Mouse (Mus musculus): ENCODE data around the gene Slc28a3. TPM values are rescaled to one million over a fixed set of nuclear protein-coding genes. Genes with fewer than 3 reads are reported as not detected.

Slc28a3 gene
- polyA plus RNA-seq, 1 experiment from 2014 or later: not detected

DNA sequence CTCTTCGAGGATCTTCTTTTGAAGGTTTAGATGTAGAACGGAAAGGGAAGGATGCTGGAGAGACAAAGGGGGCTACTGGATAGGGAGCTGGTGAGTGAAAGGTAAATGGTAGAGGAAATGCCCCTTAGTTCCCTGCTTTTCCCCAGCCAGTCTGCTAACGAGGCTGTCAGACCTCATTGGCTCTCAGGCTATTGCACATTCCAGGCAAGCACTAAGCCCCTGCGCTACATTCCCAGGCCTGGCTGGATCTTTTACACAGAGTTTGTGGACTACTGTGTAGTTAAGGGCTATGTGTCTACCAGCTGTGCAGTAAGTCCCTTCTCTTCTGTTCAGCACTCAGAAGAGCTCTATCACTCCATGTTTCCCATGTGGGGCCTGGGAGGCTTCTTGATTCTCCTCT is 72.3 kb downstream of the Slc28a3 start:
- H3K27me3 ChIP-seq (ENCODE audit: control insufficient read depth, insufficient read depth, low read length): no peaks in the 10 kb centered on the region
- no peak overlapping the region for H3K27ac ChIP-seq (ENCODE audit: low read depth, low read length)
- no peak overlapping the region for H3K9ac ChIP-seq (ENCODE audit: low read length)
- no peak overlapping the region for H3K4me2 ChIP-seq (ENCODE audit: low read depth, low read length, severe bottlenecking)
- no peaks in the 10 kb centered on the region for H3K4me1 ChIP-seq (replicated peaks; ENCODE audit: control insufficient read depth, insufficient read depth, low read length)
- H3K4me3 ChIP-seq (ENCODE audit: low read depth, low read length): no peak overlapping the region
- no peaks in the 10 kb centered on the region for H3K36me3 ChIP-seq (ENCODE audit: control insufficient read depth, insufficient read depth, low read length)
- no peaks in the 10 kb centered on the region for H3K9me3 ChIP-seq (ENCODE audit: control insufficient read depth, low read length)
- DNase-seq (ENCODE audit: low spot score) (no peak), ATAC-seq (replicated peaks; ENCODE audit: low FRiP score) (no peak)
- WGBS: 47% methylated on average over 4 of the region's 4 CpGs

DNA sequence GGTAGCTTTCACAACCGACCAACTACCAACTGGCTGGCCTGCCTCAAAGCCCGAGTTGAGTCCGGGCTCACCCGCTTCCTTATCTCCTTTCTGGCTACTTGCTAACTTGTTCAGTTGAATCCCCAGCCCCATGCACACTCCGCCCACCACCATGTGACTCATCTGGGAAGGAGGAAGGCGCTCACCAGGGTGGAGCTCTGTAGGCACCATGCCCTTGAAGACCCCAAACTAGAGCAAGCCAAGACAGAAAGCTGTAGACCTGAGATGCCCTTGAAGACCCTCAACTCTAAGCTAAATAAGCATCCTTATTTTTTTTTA is 72.8 kb downstream of the Slc28a3 start:
- Histone ChIP-seq H3K9me3 (ENCODE audit: control insufficient read depth, low read length) (no peaks in the 10 kb centered on the region), H3K4me1 (replicated peaks; ENCODE audit: control insufficient read depth, insufficient read depth, low read length) (no peaks in the 10 kb centered on the region), H3K36me3 (ENCODE audit: control insufficient read depth, insufficient read depth, low read length) (no peaks in the 10 kb centered on the region), H3K4me2 (ENCODE audit: low read depth, low read length, severe bottlenecking) (no peak overlapping the region), H3K4me3 (ENCODE audit: low read depth, low read length) (no peak overlapping the region), H3K27ac (ENCODE audit: low read depth, low read length) (no peak overlapping the region), H3K9ac (ENCODE audit: low read length) (no peak overlapping the region), H3K27me3 (ENCODE audit: control insufficient read depth, insufficient read depth, low read length) (no peaks in the 10 kb centered on the region)
- no peak for DNase-seq (ENCODE audit: low spot score)
- 79% methylated on average over 6 of the region's 6 CpGs for WGBS
- ATAC-seq (replicated peaks; ENCODE audit: low FRiP score): no peak

DNA sequence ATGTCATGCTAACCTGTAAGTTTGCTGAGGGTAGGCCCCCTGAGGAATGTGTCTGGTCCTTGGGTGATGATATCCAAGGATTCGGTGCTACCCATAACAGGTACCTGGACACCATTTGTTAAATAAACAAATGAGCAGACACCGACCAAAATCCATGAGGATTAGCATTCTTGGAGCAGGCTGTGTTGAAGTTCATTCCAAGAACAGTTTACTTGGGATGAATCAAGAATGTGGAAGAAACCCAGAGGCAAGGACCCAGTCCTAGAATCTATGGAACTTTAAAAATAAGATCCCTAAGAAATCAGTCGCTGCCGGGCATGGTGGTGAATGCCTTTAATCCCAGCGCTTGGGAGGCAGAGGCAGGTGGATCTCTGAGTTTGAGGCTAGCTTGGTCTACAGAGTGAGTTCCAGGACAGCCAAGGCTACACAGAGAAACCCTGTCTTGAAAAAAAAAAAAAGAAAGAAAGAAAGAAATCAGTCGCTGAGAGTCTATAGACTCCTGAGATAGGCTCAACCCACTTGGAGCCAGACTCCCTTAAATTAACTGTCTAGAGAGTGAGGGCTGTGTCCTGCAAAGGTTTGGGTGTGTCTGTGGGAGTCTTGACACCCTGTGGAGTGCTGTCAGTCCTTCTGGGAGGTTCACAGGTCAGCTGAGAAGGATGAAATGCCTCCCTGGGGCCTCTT is 73.3 kb downstream of the Slc28a3 start:
- H3K9ac ChIP-seq (ENCODE audit: low read length): no peak overlapping the region
- DNase-seq (ENCODE audit: low spot score) (no peak), ATAC-seq (replicated peaks; ENCODE audit: low FRiP score) (no peak)
- H3K9me3 ChIP-seq (ENCODE audit: control insufficient read depth, low read length): no peaks in the 10 kb centered on the region
- H3K4me3 ChIP-seq (ENCODE audit: low read depth, low read length): no peak overlapping the region
- H3K36me3 ChIP-seq (ENCODE audit: control insufficient read depth, insufficient read depth, low read length): no peaks in the 10 kb centered on the region
- H3K4me2 ChIP-seq (ENCODE audit: low read depth, low read length, severe bottlenecking): no peak overlapping the region
- WGBS: 93% methylated on average over 6 of the region's 6 CpGs
- H3K4me1 ChIP-seq (replicated peaks; ENCODE audit: control insufficient read depth, insufficient read depth, low read length): no peaks in the 10 kb centered on the region
- H3K27me3 ChIP-seq (ENCODE audit: control insufficient read depth, insufficient read depth, low read length): no peaks in the 10 kb centered on the region
- H3K27ac ChIP-seq (ENCODE audit: low read depth, low read length): no peak overlapping the region

DNA sequence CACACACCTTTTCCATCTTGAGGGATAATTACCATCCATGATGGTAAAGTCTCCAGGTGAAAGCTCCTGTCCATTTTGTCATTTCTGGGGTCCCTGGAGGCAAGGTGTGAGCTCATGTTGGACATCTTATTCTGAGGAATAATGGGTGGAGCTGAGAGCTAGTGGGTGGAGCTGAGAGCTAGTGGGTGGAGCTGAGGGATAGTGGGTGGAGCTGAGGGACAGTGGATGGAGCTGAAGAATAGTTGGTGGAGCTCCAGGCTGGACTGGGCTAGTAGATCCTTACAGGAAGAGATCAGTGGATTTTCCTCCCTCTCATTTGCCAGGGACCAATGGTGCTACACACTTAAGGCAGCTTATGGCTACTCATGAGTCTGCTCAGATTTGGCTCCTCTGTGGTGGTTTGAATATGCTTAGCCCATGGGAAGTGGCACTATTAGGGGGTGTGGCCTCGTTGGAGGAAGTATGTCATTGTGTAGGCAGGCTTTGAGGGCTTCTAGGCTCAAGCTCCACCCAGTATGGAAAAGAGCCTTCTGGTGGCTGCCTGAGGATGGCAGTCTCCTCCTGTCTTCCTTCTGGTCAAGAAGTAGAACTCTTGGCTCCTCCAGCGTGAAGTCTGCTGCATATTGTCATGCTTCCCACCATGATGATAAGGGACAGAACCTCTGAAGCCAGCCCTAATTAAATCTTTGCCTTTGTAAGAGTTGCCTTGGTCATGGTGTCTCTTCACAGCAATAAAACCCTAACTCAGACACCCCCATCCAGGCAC is 74.0 kb downstream of the Slc28a3 start:
- H3K27ac ChIP-seq (ENCODE audit: low read depth, low read length): no peak overlapping the region
- DNase-seq (ENCODE audit: low spot score) (no peak), ATAC-seq (replicated peaks; ENCODE audit: low FRiP score) (no peak)
- no peak overlapping the region for H3K4me2 ChIP-seq (ENCODE audit: low read depth, low read length, severe bottlenecking)
- no peaks in the 10 kb centered on the region for H3K4me1 ChIP-seq (replicated peaks; ENCODE audit: control insufficient read depth, insufficient read depth, low read length)
- H3K9ac ChIP-seq (ENCODE audit: low read length): no peak overlapping the region
- no peak overlapping the region for H3K4me3 ChIP-seq (ENCODE audit: low read depth, low read length)
- no peaks in the 10 kb centered on the region for H3K9me3 ChIP-seq (ENCODE audit: control insufficient read depth, low read length)
- no peaks in the 10 kb centered on the region for H3K36me3 ChIP-seq (ENCODE audit: control insufficient read depth, insufficient read depth, low read length)
- no peaks in the 10 kb centered on the region for H3K27me3 ChIP-seq (ENCODE audit: control insufficient read depth, insufficient read depth, low read length)
- WGBS: 81% methylated on average over 2 of the region's 2 CpGs

DNA sequence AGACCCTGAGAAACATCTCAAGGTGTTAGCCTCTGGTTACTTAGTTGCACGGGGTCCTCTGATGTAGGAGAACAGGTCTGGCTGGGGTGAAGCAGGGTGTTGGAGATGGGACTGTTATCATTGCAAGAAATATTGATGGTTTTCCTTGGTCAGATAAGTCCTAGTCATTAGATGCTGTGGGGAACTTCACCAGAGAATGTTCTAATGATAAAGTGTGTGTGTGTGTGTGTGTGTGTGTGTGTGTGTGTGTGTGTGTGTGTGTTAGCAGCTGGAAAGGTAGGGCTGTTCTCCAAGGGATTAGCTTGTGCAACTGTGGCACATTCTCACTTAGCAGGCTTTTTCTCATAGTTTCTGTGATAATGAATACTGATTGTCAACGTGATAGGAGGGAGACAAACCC is 75.4 kb downstream of the Slc28a3 start:
- no peak overlapping the region for H3K9ac ChIP-seq (ENCODE audit: low read length)
- DNase-seq (ENCODE audit: low spot score) (no peak), ATAC-seq (replicated peaks; ENCODE audit: low FRiP score) (no peak)
- H3K4me1 ChIP-seq (replicated peaks; ENCODE audit: control insufficient read depth, insufficient read depth, low read length): no peaks in the 10 kb centered on the region
- no peaks in the 10 kb centered on the region for H3K36me3 ChIP-seq (ENCODE audit: control insufficient read depth, insufficient read depth, low read length)
- H3K9me3 ChIP-seq (ENCODE audit: control insufficient read depth, low read length): no peaks in the 10 kb centered on the region
- WGBS: 79% methylated on average over 2 of the region's 2 CpGs
- H3K4me3 ChIP-seq (ENCODE audit: low read depth, low read length): no peak overlapping the region
- H3K27ac ChIP-seq (ENCODE audit: low read depth, low read length): no peak overlapping the region
- no peak overlapping the region for H3K4me2 ChIP-seq (ENCODE audit: low read depth, low read length, severe bottlenecking)
- no peaks in the 10 kb centered on the region for H3K27me3 ChIP-seq (ENCODE audit: control insufficient read depth, insufficient read depth, low read length)

DNA sequence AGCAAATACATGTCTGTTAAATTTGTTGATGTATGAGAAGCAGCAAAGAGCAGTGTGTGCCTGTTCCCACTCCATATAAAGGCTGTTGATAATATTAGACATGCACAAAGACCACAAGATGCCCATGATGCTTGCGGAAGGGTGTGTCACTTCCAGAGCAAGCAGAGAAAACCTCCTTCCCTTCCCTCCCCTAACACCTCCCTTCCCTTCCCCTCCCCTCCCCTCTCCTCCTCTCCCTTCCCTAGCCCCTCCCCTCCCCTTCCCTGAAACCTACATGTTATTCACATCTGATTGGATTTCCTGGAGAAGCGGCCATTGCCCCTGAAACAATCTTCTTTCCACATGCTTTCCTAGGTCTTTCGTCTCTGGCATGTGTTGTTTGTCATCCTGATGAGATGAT is 75.8 kb downstream of the Slc28a3 start:
- Histone ChIP-seq H3K4me2 (ENCODE audit: low read depth, low read length, severe bottlenecking) (no peak overlapping the region), H3K27ac (ENCODE audit: low read depth, low read length) (no peak overlapping the region), H3K9me3 (ENCODE audit: control insufficient read depth, low read length) (no peaks in the 10 kb centered on the region), H3K27me3 (ENCODE audit: control insufficient read depth, insufficient read depth, low read length) (no peaks in the 10 kb centered on the region), H3K4me3 (ENCODE audit: low read depth, low read length) (no peak overlapping the region), H3K9ac (ENCODE audit: low read length) (no peak overlapping the region), H3K36me3 (ENCODE audit: control insufficient read depth, insufficient read depth, low read length) (no peaks in the 10 kb centered on the region), H3K4me1 (replicated peaks; ENCODE audit: control insufficient read depth, insufficient read depth, low read length) (no peaks in the 10 kb centered on the region)
- no peak for DNase-seq (ENCODE audit: low spot score)
- 79% methylated on average over 3 of the region's 3 CpGs for WGBS
- ATAC-seq (replicated peaks; ENCODE audit: low FRiP score): no peak

DNA sequence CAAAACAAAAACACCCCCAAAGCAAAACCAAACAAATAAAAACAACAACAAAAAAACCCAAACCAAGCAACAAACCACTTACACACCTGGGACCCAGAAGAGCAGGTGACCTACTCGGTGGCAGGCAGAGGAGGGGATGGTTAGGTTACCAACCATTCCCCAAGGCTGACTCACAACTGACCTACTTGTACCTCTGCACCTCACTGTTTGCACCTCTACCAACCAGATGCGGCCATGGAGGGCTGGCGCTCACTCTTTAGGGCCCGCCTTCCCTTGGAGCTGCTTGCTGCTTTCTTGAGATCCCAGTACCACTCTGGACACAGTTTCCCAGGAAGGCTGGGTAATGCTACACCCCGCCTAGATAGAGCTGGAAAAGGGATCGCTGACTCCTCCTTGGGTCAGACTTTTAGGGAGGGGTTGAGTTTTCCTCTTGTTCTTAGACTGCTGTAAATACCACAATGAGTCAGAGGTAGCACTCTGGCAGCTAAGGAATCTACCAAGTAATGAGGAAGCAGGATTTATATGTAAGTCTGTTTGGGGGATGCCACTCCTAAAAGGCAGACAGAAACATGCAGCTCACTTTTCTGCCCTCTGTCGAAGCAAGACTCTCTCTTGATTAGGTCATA is 76.3 kb downstream of the Slc28a3 start:
- WGBS: 77% methylated on average over 7 of the region's 7 CpGs
- Histone ChIP-seq H3K9me3 (ENCODE audit: control insufficient read depth, low read length) (no peaks in the 10 kb centered on the region), H3K36me3 (ENCODE audit: control insufficient read depth, insufficient read depth, low read length) (no peaks in the 10 kb centered on the region), H3K4me1 (replicated peaks; ENCODE audit: control insufficient read depth, insufficient read depth, low read length) (no peaks in the 10 kb centered on the region), H3K27me3 (ENCODE audit: control insufficient read depth, insufficient read depth, low read length) (no peaks in the 10 kb centered on the region), H3K4me2 (ENCODE audit: low read depth, low read length, severe bottlenecking) (no peak overlapping the region), H3K4me3 (ENCODE audit: low read depth, low read length) (no peak overlapping the region), H3K9ac (ENCODE audit: low read length) (no peak overlapping the region), H3K27ac (ENCODE audit: low read depth, low read length) (no peak overlapping the region)
- ATAC-seq (replicated peaks; ENCODE audit: low FRiP score) (no peak), DNase-seq (ENCODE audit: low spot score) (no peak)

DNA sequence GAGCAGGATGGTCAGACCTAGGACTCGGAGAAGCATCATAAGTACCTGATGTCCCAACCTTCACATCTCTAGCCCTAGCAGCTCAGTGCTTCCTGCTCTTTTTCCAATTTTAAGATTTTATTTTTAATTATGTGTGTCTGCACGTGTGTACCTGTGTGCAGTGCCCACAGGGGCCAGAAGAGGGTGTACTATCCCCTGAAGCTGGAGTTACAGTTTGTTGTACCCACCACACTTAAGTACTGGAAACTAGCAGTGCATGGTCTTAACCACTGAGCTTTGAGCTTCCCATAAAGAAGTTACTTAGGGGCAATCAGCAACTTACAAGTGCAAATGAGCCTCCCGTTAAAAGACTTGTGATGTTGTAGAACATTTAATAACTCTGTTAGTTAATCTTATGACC is 86.1 kb downstream of the Slc28a3 start:
- Histone ChIP-seq H3K4me3 (ENCODE audit: low read depth, low read length) (no peak overlapping the region), H3K4me2 (ENCODE audit: low read depth, low read length, severe bottlenecking) (no peak overlapping the region), H3K36me3 (ENCODE audit: control insufficient read depth, insufficient read depth, low read length) (no peaks in the 10 kb centered on the region), H3K9me3 (ENCODE audit: control insufficient read depth, low read length) (no peaks in the 10 kb centered on the region), H3K9ac (ENCODE audit: low read length) (no peak overlapping the region), H3K4me1 (replicated peaks; ENCODE audit: control insufficient read depth, insufficient read depth, low read length) (0 out of 2 replicates have a peak, but pooled peaks cover 2% of the 10 kb centered on the region), H3K27ac (ENCODE audit: low read depth, low read length) (no peak overlapping the region), H3K27me3 (ENCODE audit: control insufficient read depth, insufficient read depth, low read length) (no peaks in the 10 kb centered on the region)
- 86% methylated on average over 3 of the region's 3 CpGs for WGBS
- DNase-seq (ENCODE audit: low spot score): no peak
- no peak for ATAC-seq (replicated peaks; ENCODE audit: low FRiP score)

Measured in forebrain, embryonic 11.5 days (tissue).